Mouse (Mus musculus): ENCODE measurements around the gene Sbno1. TPM values are rescaled to one million over a fixed set of nuclear protein-coding genes. Genes with fewer than 3 reads are reported as not detected.

Sbno1 gene
- polyA plus RNA-seq, 1 experiment from 2014 or later: 30.6 TPM

- TF ChIP-seq CTCF (IDR thresholded peaks at IDR 0.05; ENCODE audit: low read depth) (no peak), EP300 (IDR thresholded peaks at IDR 0.05; ENCODE audit: low read depth) (no peak)
- DNase-seq (no peak), ATAC-seq (peak; percentile 20)
- no peaks in the 10 kb centered on the region for H3K36me3 ChIP-seq (replicated peaks; ENCODE audit: insufficient read depth, low read length)
- H3K9me3 ChIP-seq (ENCODE audit: low read length): no peaks in the 10 kb centered on the region
- WGBS (ENCODE audit: insufficient replicate concordance): under 1% methylated on average over 51 of the region's 63 CpGs
- H3K4me1 ChIP-seq (ENCODE audit: insufficient read depth): peaks cover 12% of the 10 kb centered on the region
- H3K9ac ChIP-seq (replicated peaks): peak overlapping the region; percentile 95
- no peaks in the 10 kb centered on the region for H3K27me3 ChIP-seq (ENCODE audit: insufficient read depth, low read length)
- H3K4me3 ChIP-seq (ENCODE audit: low read depth, low read length): peak overlapping the region; percentile 94
- peak overlapping the region; percentile 93 for H3K27ac ChIP-seq (ENCODE audit: low read depth)
- peak overlapping the region; percentile 76 for H3K4me2 ChIP-seq (ENCODE audit: low read depth, low read length)
Measured at GRCm38 (mm10) chr5:124424723-124425411, 934 bp downstream of the Sbno1 start.

- DNase-seq: no peak
- no peaks in the 10 kb centered on the region for H3K27me3 ChIP-seq (ENCODE audit: insufficient read depth, low read length)
- H3K4me2 ChIP-seq (ENCODE audit: low read depth, low read length): peak overlapping the region; percentile 76
- TF ChIP-seq EP300 (IDR thresholded peaks at IDR 0.05; ENCODE audit: low read depth): no peak
- no peak for TF ChIP-seq CTCF (IDR thresholded peaks at IDR 0.05; ENCODE audit: low read depth)
- 1% methylated on average over 14 of the region's 14 CpGs for WGBS (ENCODE audit: insufficient replicate concordance)
- no peaks in the 10 kb centered on the region for H3K9me3 ChIP-seq (ENCODE audit: low read length)
- peaks cover 12% of the 10 kb centered on the region for H3K4me1 ChIP-seq (ENCODE audit: insufficient read depth)
- H3K27ac ChIP-seq (ENCODE audit: low read depth): peak overlapping the region; percentile 93
- no peak for ATAC-seq
- peak overlapping the region; percentile 95 for H3K9ac ChIP-seq (replicated peaks)
- peak overlapping the region; percentile 94 for H3K4me3 ChIP-seq (ENCODE audit: low read depth, low read length)
- no peaks in the 10 kb centered on the region for H3K36me3 ChIP-seq (replicated peaks; ENCODE audit: insufficient read depth, low read length)
Measured at GRCm38 (mm10) chr5:124424200-124424722, 1.5 kb downstream of the Sbno1 start.

GRCm38 (mm10) chr5:124421786-124422185 is 4.0 kb downstream of the Sbno1 start:
- TF ChIP-seq CTCF (IDR thresholded peaks at IDR 0.05; ENCODE audit: low read depth): no peak
- TF ChIP-seq EP300 (IDR thresholded peaks at IDR 0.05; ENCODE audit: low read depth): no peak
- H3K4me2 ChIP-seq (ENCODE audit: low read depth, low read length): no peak overlapping the region
- H3K4me1 ChIP-seq (ENCODE audit: insufficient read depth): peaks cover 12% of the 10 kb centered on the region
- H3K27ac ChIP-seq (ENCODE audit: low read depth): no peak overlapping the region
- no peak for ATAC-seq
- H3K9ac ChIP-seq (replicated peaks): no peak overlapping the region
- no peak for DNase-seq
- 0 out of 2 replicates have a peak, but pooled peaks cover 2% of the 10 kb centered on the region for H3K36me3 ChIP-seq (replicated peaks; ENCODE audit: insufficient read depth, low read length)
- no peak overlapping the region for H3K4me3 ChIP-seq (ENCODE audit: low read depth, low read length)
- 77% methylated on average over 2 of the region's 2 CpGs for WGBS (ENCODE audit: insufficient replicate concordance)
- H3K9me3 ChIP-seq (ENCODE audit: low read length): no peaks in the 10 kb centered on the region
- H3K27me3 ChIP-seq (ENCODE audit: insufficient read depth, low read length): no peaks in the 10 kb centered on the region

- ATAC-seq (peak; percentile 59), DNase-seq (no peak)
- WGBS (ENCODE audit: insufficient replicate concordance): 67% methylated on average over 2 of the region's 2 CpGs
- no peaks in the 10 kb centered on the region for H3K27me3 ChIP-seq (ENCODE audit: insufficient read depth, low read length)
- no peak for TF ChIP-seq CTCF (IDR thresholded peaks at IDR 0.05; ENCODE audit: low read depth)
- no peak for TF ChIP-seq EP300 (IDR thresholded peaks at IDR 0.05; ENCODE audit: low read depth)
- 0 out of 2 replicates have a peak overlapping the region, but pooled peaks have one; percentile 18 for H3K27ac ChIP-seq (ENCODE audit: low read depth)
- no peak overlapping the region for H3K4me2 ChIP-seq (ENCODE audit: low read depth, low read length)
- H3K4me1 ChIP-seq (ENCODE audit: insufficient read depth): peaks cover 2% of the 10 kb centered on the region
- peaks cover 6% of the 10 kb centered on the region; the same call in 1 of the 2 replicates for H3K36me3 ChIP-seq (replicated peaks; ENCODE audit: insufficient read depth, low read length)
- no peaks in the 10 kb centered on the region for H3K9me3 ChIP-seq (ENCODE audit: low read length)
- H3K9ac ChIP-seq (replicated peaks): no peak overlapping the region
- no peak overlapping the region for H3K4me3 ChIP-seq (ENCODE audit: low read depth, low read length)
Measured at GRCm38 (mm10) chr5:124418903-124419302, 6.9 kb downstream of the Sbno1 start.

- no peaks in the 10 kb centered on the region for H3K27me3 ChIP-seq (ENCODE audit: insufficient read depth, low read length)
- DNase-seq: no peak
- no peak overlapping the region for H3K4me3 ChIP-seq (ENCODE audit: low read depth, low read length)
- no peaks in the 10 kb centered on the region for H3K9me3 ChIP-seq (ENCODE audit: low read length)
- WGBS (ENCODE audit: insufficient replicate concordance): 60% methylated on average over 5 of the region's 5 CpGs
- no peak for ATAC-seq
- H3K4me2 ChIP-seq (ENCODE audit: low read depth, low read length): no peak overlapping the region
- peaks cover 48% of the 10 kb centered on the region for H3K36me3 ChIP-seq (replicated peaks; ENCODE audit: insufficient read depth, low read length)
- no peaks in the 10 kb centered on the region for H3K4me1 ChIP-seq (ENCODE audit: insufficient read depth)
- no peak for TF ChIP-seq EP300 (IDR thresholded peaks at IDR 0.05; ENCODE audit: low read depth)
- no peak for TF ChIP-seq CTCF (IDR thresholded peaks at IDR 0.05; ENCODE audit: low read depth)
- no peak overlapping the region for H3K27ac ChIP-seq (ENCODE audit: low read depth)
- H3K9ac ChIP-seq (replicated peaks): no peak overlapping the region
Measured at GRCm38 (mm10) chr5:124412163-124412562, 13.6 kb downstream of the Sbno1 start.

- DNase-seq (no peak), ATAC-seq (no peak)
- H3K4me1 ChIP-seq (ENCODE audit: insufficient read depth): no peaks in the 10 kb centered on the region
- no peaks in the 10 kb centered on the region for H3K9me3 ChIP-seq (ENCODE audit: low read length)
- H3K4me2 ChIP-seq (ENCODE audit: low read depth, low read length): no peak overlapping the region
- peaks cover 60% of the 10 kb centered on the region for H3K36me3 ChIP-seq (replicated peaks; ENCODE audit: insufficient read depth, low read length)
- no peaks in the 10 kb centered on the region for H3K27me3 ChIP-seq (ENCODE audit: insufficient read depth, low read length)
- no peak overlapping the region for H3K4me3 ChIP-seq (ENCODE audit: low read depth, low read length)
- 70% methylated on average over 3 of the region's 3 CpGs for WGBS (ENCODE audit: insufficient replicate concordance)
- no peak overlapping the region for H3K27ac ChIP-seq (ENCODE audit: low read depth)
- TF ChIP-seq CTCF (IDR thresholded peaks at IDR 0.05; ENCODE audit: low read depth): peak; percentile 38
- no peak for TF ChIP-seq EP300 (IDR thresholded peaks at IDR 0.05; ENCODE audit: low read depth)
- H3K9ac ChIP-seq (replicated peaks): no peak overlapping the region
Measured at GRCm38 (mm10) chr5:124410808-124411207, 15.0 kb downstream of the Sbno1 start.

Data from liver, postnatal 0 days (tissue).